Mouse (Mus musculus): ENCODE measurements around the gene Atp6ap1l. TPM values are rescaled to one million over a fixed set of nuclear protein-coding genes. Genes with fewer than 3 reads are reported as not detected.

Atp6ap1l gene
- polyA plus RNA-seq, 1 experiment from 2014 or later, result 0.98 TPM

Other genes starting within 250 kb of the Atp6ap1l start
- 132 and 156 TPM in 2 replicates for gene Rps23, start 17.6 kb upstream of the Atp6ap1l start, polyA plus RNA-seq (2014; fragmentation: Nextera tagmentation; extraction: Ambion mirVana)

Measured in hindbrain, embryonic 14.5 days (tissue).